Mouse (Mus musculus) E14TG2a.4 (cell line): Measurements from ENCODE around the gene Galnt15.

Experiments used
- H3K27me3 ChIP-seq: 2 replicates; pipeline ENCODE4 v1.6.1; 2014; ENCODE audit warnings: low read length, control low read depth; ENCODE audit not compliant: insufficient read depth
- H3K36me3 ChIP-seq: 2 replicates; pipeline ENCODE4 v1.6.1; 2014; ENCODE audit warnings: low read length, control low read depth; ENCODE audit not compliant: insufficient read depth
- H3K4me1 ChIP-seq: replicated peaks from 2 replicates; pipeline ENCODE4 v1.6.1; 2014; ENCODE audit warnings: low read depth, low read length, control low read depth
- H3K4me3 ChIP-seq: replicated peaks from 2 replicates; pipeline ENCODE4 v1.5.1; 2014; ENCODE audit warnings: mild to moderate bottlenecking, low read length
- H3K9me3 ChIP-seq: 2 replicates; pipeline ENCODE4 v1.6.1; 2014; ENCODE audit warnings: low read length, control low read depth
- CTCF ChIP-seq: conservative IDR thresholded peaks from 2 replicates; pipeline ENCODE4 v1.5.1; 2014; ENCODE audit warnings: low read length
- NANOG ChIP-seq: IDR thresholded peaks from 2 replicates; pipeline ENCODE4 v1.6.1; 2014; ENCODE audit warnings: borderline replicate concordance, low read length, mixed read lengths
- POU5F1 ChIP-seq: IDR thresholded peaks from 2 replicates; pipeline ENCODE4 v1.6.1; 2014; ENCODE audit warnings: low read length, borderline replicate concordance

Galnt15 gene

GRCm38 (mm10) chr14:32098951-32099350 is 70.2 kb downstream of the Galnt15 start:
- Histone ChIP-seq H3K9me3 (no peaks in the 10 kb centered on the region), H3K27me3 (no peaks in the 10 kb centered on the region), H3K36me3 (peaks cover 95% of the 10 kb centered on the region), H3K4me3 (no peak overlapping the region), H3K4me1 (peaks cover 21% of the 10 kb centered on the region)
- TF ChIP-seq POU5F1 (no peak), CTCF (no peak), NANOG (no peak)

GRCm38 (mm10) chr14:32103556-32103955 is 74.8 kb downstream of the Galnt15 start:
- TF ChIP-seq CTCF = no peak
- TF ChIP-seq POU5F1 = no peak
- no peak for TF ChIP-seq NANOG
- no peak overlapping the region for H3K4me3 ChIP-seq
- peaks cover 56% of the 10 kb centered on the region for H3K36me3 ChIP-seq
- H3K4me1 ChIP-seq = peaks cover 67% of the 10 kb centered on the region
- H3K27me3 ChIP-seq = no peaks in the 10 kb centered on the region
- H3K9me3 ChIP-seq = no peaks in the 10 kb centered on the region

- Histone ChIP-seq H3K9me3 (no peaks in the 10 kb centered on the region), H3K4me1 (peaks cover 74% of the 10 kb centered on the region), H3K36me3 (peaks cover 35% of the 10 kb centered on the region), H3K4me3 (no peak overlapping the region), H3K27me3 (no peaks in the 10 kb centered on the region)
- TF ChIP-seq NANOG = no peak
Measured at GRCm38 (mm10) chr14:32105663-32106062, 76.9 kb downstream of the Galnt15 start.

GRCm38 (mm10) chr14:32106911-32107310 is 78.1 kb downstream of the Galnt15 start:
- H3K27me3 ChIP-seq = no peaks in the 10 kb centered on the region
- peaks cover 81% of the 10 kb centered on the region for H3K4me1 ChIP-seq
- TF ChIP-seq POU5F1 = no peak
- no peak; the same call in 1 of the 2 replicates for TF ChIP-seq NANOG
- TF ChIP-seq CTCF = no peak
- H3K4me3 ChIP-seq = no peak overlapping the region
- no peaks in the 10 kb centered on the region for H3K9me3 ChIP-seq
- peaks cover 26% of the 10 kb centered on the region for H3K36me3 ChIP-seq
